Mouse (Mus musculus) heart, postnatal 0 days (tissue): ENCODE measurements around the gene Raver1.

ENCODE experiments used
- CTCF ChIP-seq: IDR thresholded peaks from 2 replicates; pipeline ENCODE4 v1.5.1; 2016; ENCODE audit warnings: antibody characterized with exemption, control low read depth, low read depth
- EP300 ChIP-seq: IDR thresholded peaks from 2 replicates; pipeline ENCODE4 v1.6.1; 2016; ENCODE audit warnings: antibody characterized with exemption, low read depth

GRCm38 (mm10) chr9:21031896-21032351 lies 59.9 kb downstream of the Raver1 start, which contains the start of gene Icam5:
- no peak for TF ChIP-seq CTCF
- no peak for TF ChIP-seq EP300
